Mouse (Mus musculus): ENCODE results near the gene Dxo.
"Not testable (repeated sequence)": the region's sequence is repeated elsewhere in the genome, so short reads cannot be mapped to it uniquely, and the experiment has no call there.

The Dxo gene

DNA sequence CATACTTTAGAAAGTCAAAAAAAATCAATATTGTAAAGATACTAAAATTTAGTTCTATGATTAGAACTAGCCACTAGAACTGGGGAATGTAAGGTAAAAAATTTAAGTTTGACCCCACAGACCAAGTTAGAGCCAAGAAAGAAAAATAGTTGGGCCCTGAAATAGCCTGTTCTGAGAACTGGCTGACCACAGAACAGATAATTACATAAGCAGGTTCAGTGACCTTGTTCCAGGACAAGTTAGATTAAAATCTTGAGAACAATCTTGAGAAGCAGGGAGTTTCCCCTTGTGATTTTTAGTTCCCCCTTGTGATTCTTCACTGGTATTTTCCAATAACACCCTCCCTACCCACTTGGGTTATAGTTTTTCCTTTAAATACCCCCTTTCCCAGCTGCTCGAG lies 6.0 kb upstream of the Dxo start:
- not testable (repeated sequence) for DNase-seq (ENCODE audit: extremely low read depth, low read depth, low spot score)

- DNase-seq (ENCODE audit: extremely low read depth, low read depth, low spot score), result no peak
Measured at GRCm38 (mm10) chr17:34836155-34836855, 514 bp upstream of the Dxo start.

GRCm38 (mm10) chr17:34837464-34838324 lies 875 bp downstream of the Dxo start:
- no peak for DNase-seq (ENCODE audit: extremely low read depth, low read depth, low spot score)

DNA sequence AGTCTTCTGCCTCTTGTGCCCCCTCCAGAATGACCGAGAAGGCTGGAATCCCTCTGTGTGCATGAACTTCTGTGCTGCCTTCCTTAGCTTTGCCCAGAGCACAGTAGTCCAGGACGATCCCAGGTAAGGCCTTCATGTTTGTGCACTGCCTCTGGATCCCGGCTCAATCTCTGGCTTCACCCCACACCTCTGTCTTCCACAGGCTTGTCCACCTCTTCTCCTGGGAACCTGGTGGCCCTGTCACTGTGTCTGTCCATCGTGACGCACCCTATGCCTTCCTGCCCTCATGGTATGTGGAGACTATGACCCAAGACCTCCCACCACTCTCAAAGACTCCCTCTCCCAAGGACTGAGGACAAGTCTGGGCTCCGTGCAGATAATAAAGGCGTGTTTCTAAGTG lies 2.0 kb downstream of the Dxo start:
- no peak for DNase-seq (ENCODE audit: extremely low read depth, low read depth, low spot score)

GRCm38 (mm10) chr17:34840736-34841307 lies 4.0 kb downstream of the Dxo start:
- DNase-seq (ENCODE audit: extremely low read depth, low read depth, low spot score), result no peak

DNA sequence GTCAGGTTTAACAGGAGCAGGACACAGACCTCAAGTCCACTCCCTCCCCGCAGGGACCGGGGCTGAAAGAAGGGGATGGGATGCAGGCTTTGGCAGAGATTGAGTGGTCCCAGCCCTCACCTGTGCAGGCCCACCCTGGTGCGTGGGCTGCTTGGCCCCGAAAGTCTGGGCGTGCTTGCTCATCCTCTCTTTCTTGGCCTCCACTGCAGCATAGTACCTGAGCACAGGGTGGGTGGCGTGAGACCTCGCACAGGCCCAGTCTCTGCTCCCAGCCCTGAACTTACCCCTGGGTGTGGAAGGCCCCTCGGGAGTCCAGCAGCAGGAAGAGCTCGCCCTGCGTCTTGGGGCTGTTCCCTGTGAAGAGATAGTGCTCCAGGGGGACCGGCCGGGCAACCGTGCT lies 8.1 kb downstream of the Dxo start:
- no peak for DNase-seq (ENCODE audit: extremely low read depth, low read depth, low spot score)

DNA sequence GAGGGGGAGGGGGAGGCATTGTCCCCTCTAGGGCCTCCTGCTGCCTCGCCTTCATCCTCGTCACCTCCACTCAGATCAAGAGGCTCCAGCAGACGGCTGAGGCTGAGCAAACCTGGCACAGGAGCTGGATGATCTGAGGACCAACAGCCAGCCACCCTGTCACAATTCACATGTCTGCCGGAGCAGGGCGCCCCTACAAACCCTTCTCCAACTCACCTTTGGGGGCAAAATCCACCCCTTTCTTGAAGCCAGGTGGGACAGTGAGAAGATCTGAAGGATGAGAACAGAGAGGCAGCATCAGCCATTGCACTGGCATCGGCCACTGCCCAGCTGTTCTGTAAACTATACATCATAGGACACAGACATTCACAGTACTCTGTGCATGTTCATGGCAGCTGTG lies 10.4 kb downstream of the Dxo start:
- DNase-seq (ENCODE audit: extremely low read depth, low read depth, low spot score), result no peak

GRCm38 (mm10) chr17:34847615-34848014 lies 10.8 kb downstream of the Dxo start:
- DNase-seq (ENCODE audit: extremely low read depth, low read depth, low spot score), result no peak

DNA sequence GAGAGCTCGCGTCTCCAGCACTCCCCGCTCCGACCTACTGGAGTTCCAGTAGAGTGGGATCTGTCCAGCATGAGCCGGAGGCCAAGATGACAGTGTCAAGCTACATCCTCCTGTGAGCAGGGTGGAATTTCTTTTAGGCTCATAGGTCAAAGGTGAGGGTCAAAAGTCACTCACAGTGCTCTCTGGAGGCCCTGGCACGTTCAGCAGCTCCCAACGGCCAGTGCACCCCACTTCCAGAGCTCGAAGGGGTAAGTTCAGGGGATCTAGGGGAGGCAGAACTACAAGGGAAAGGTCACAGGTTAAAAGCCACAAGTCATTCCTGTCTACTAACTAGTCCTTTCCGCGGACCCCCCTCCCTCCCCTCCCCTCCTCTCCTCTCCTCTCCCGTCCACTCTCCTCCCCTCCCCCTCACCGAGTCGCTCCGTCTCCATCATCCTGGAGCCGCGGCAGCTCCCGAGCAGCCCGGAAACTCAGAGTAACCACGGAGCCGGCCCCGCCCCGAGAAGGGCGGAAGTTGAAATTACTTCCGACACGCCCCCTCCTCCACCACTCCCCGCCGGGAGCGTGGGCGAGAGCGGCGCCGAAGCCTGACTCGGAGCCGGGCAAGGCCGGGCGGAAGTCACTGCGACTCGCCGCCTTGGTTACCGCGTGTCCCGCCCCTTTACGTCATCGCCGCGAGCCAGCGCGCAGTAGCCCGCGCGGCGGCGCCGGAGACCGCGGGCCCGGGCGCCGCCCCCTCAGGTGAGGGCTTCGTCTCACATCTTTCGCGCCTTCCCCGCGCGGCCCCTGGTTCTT lies 13.1 kb downstream of the Dxo start, which contains the start of the genes Skiv2l and Nelfe:
Gene Skiv2l, minus strand, starts transcription at position 489 of the 795 bp plus-strand sequence.
Gene Nelfe, plus strand, starts transcription at position 670 of the 795 bp plus-strand sequence.
- DNase-seq (ENCODE audit: extremely low read depth, low read depth, low spot score), result peak; percentile 46

- DNase-seq (ENCODE audit: extremely low read depth, low read depth, low spot score), result no peak
Measured at GRCm38 (mm10) chr17:34850517-34851125, 13.8 kb downstream of the Dxo start.

GRCm38 (mm10) chr17:34853511-34853910 lies 16.7 kb downstream of the Dxo start:
- no peak for DNase-seq (ENCODE audit: extremely low read depth, low read depth, low spot score)

DNA sequence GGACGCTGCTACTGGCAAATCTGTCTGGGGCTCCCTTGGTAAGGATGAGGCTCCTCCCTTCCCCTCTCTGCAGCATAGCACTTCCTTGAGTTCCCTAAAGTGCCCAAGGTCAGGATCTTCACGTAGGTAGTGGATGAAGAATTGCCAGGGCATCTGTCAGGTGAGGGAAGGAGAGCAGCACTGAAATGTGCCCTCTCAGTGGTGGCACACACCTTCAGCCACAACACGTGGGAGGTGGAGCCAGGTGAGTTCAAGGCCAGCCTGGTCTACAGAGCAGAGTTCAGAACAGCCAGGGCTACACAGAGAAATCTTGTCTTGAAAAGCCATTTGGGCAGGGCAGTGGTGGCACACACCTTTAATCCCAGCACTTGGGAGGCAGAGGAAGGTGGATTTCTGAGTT lies 17.9 kb downstream of the Dxo start:
- DNase-seq (ENCODE audit: extremely low read depth, low read depth, low spot score), result no peak

GRCm38 (mm10) chr17:34855825-34856224 lies 19.0 kb downstream of the Dxo start:
- DNase-seq (ENCODE audit: extremely low read depth, low read depth, low spot score), result no peak

- no peak for DNase-seq (ENCODE audit: extremely low read depth, low read depth, low spot score)
Measured at GRCm38 (mm10) chr17:34858670-34859069, 21.9 kb downstream of the Dxo start.

DNA sequence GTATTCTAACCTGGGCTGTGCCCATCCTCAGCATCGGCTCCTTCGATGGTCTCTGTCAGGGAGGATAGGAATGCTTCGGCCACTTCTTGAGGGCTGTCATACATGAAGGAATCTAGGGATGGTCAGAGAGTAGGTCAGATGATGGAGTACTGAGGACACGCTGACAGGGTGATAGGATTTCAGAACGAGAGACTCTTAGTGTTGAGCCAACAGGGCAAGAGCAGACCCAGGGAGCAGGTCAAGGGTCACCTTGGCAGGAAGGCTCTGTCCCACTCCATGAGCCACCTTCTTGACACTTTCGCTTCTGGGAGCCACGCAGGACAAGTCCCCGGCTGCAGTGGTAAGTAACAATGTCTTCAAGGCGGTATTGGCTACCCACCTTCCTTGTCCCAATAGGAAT lies 23.7 kb downstream of the Dxo start:
- no peak for DNase-seq (ENCODE audit: extremely low read depth, low read depth, low spot score)

DNA sequence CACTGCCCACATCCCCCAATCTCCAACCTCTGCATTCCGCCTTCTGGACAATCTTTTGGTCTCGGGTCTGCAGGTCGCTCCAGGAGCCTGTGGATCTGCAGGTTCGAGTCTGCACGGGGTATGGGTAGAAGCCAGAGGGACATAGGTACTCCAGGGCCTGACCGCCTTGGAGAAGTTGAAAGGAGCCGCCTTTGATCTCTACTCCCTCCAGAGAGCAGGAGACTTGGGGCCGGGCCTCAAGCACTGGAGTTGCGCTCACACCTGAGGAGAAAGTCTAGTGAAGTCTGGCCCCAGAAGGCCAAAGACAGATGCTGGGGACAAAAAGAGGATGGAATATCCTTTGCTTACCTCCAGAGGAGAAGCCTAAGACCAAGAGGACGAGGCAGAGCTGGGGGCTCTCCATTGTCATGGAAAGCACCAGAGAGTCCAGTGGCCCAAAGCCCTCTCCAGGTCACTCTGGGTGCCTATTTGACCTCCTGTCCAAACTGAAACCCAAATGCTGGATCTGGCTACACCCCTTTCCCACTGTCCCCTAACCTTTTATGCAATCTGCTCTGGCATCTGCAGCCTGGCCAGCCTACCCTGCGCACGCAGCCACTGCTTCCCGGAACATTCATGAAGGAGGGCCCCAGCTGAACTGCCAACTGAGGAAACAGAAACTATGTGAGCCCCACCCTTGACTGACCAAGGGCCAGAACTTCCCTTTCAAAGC lies 25.0 kb downstream of the Dxo start:
- DNase-seq (ENCODE audit: extremely low read depth, low read depth, low spot score), result no peak

- DNase-seq (ENCODE audit: extremely low read depth, low read depth, low spot score), result peak; percentile 33
Measured at GRCm38 (mm10) chr17:34862416-34863081, 25.7 kb downstream of the Dxo start, which contains the start of gene Cfb. TSS of gene Cfb (minus strand) at chr17:34862518.

GRCm38 (mm10) chr17:34865981-34866380 lies 29.2 kb downstream of the Dxo start:
- no peak for DNase-seq (ENCODE audit: extremely low read depth, low read depth, low spot score)

DNA sequence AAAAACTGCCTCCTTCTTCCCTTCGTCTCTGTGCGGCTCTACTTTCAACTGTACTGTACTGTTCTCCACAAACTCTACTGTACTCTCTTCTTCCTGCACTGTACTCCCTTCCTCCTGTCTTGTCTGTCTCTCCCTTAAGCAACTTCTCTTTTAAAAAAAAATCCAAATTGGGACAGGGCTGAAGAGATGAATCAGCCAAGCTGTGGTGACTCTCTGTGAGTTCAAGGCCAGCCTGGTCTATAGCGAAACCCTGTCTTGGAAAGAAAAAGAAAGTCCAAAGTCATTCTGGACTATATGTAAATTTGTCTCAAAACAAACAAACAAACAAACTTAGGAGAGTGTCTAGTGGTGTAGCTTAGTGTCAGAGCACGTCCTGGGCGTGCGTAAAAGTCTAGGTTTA lies 37.5 kb downstream of the Dxo start:
- no peak for DNase-seq (ENCODE audit: extremely low read depth, low read depth, low spot score)
